ENCODE assay signal across 16 mouse cellular contexts in genomic region chr16:10814864-10815263, GRCm38 (mm10). TPM values are rescaled to one million over a fixed set of nuclear protein-coding genes. Genes with fewer than 3 reads are reported as not detected.
DNase-seq lines count a peak whose midpoint lies in the region; ATAC-seq and TF ChIP-seq lines count a peak whose summit lies in the region.
"Had no signal": no experiment of that assay in that cellular context is flagged by ENCODE, and none has a peak within 500 bp of the region (broad histone marks: within the 10 kb centered on the region; RNA-seq: fewer than 3 reads in every experiment).

No protein-coding gene starts in this region.

- no peak overlapping the region for H3K4me2 ChIP-seq in liver, embryonic 12.5 days
- no peak overlapping the region for H3K4me2 ChIP-seq in midbrain, embryonic 15.5 days
- H3K4me2 ChIP-seq: embryonic facial prominence, embryonic 13.5 days; heart, embryonic 13.5 days had no signal

- whole genome bisulfite sequencing in liver, embryonic 12.5 days (ENCODE audit: insufficient replicate concordance): 30% methylated on average over 4 of the region's 4 CpGs
- WGBS in midbrain, embryonic 15.5 days: 89% methylated on average over 4 of the region's 4 CpGs
- WGBS in kidney, adult 2 months: 74% methylated on average over 4 of the region's 4 CpGs

- peaks cover 17% of the 10 kb centered on the region for H3K4me1 ChIP-seq in liver, embryonic 12.5 days
- H3K4me1 ChIP-seq in MEL (ENCODE audit: control insufficient read depth in 1 of 2, insufficient read depth in 2 of 2, low read length in 2 of 2): peaks cover 5 to 22% of the 10 kb centered on the region in 2 experiments; a peak in 3 of 4 replicates
- no peaks in the 10 kb centered on the region for H3K4me1 ChIP-seq in midbrain, embryonic 15.5 days
- no peaks in the 10 kb centered on the region for H3K4me1 ChIP-seq in kidney, adult 2 months (ENCODE audit: control insufficient read depth, insufficient read depth, low read length)

- no peak for TF ChIP-seq CTCF in MEL (IDR thresholded peaks at IDR 0.05 in 2 of 3, conservative IDR thresholded peaks at IDR 0.05 in 1 of 3; ENCODE audit: control insufficient read depth in 1 of 3, insufficient read depth in 1 of 3, low read depth in 2 of 3, low read length in 3 of 3, poor library complexity in 1 of 3, severe bottlenecking in 1 of 3)
- TF ChIP-seq CTCF in kidney, adult 2 months (conservative IDR thresholded peaks at IDR 0.05; ENCODE audit: insufficient read depth, insufficient read length, low read depth, low read length): no peak

- H3K36me3 ChIP-seq in liver, embryonic 12.5 days: no peaks in the 10 kb centered on the region
- H3K36me3 ChIP-seq in MEL (ENCODE audit: control insufficient read depth in 1 of 2, insufficient read depth in 2 of 2, low read length in 2 of 2): peaks cover 0 to 10% of the 10 kb centered on the region in 2 experiments; a peak in 2 of 4 replicates
- no peaks in the 10 kb centered on the region for H3K36me3 ChIP-seq in midbrain, embryonic 15.5 days (replicated peaks)
- no peaks in the 10 kb centered on the region for H3K36me3 ChIP-seq in kidney, adult 2 months (ENCODE audit: control insufficient read depth, insufficient read depth, low read length)
- H3K36me3 ChIP-seq: embryonic facial prominence, embryonic 13.5 days; heart, embryonic 13.5 days had no signal

- H3K27ac ChIP-seq in liver, embryonic 12.5 days: no peak overlapping the region
- no peak overlapping the region for H3K27ac ChIP-seq in MEL (ENCODE audit: control insufficient read depth, low read depth, low read length)
- no peak overlapping the region for H3K27ac ChIP-seq in midbrain, embryonic 15.5 days
- H3K27ac ChIP-seq in kidney, adult 2 months (ENCODE audit: insufficient read depth, low read depth, low read length): no peak overlapping the region
- H3K27ac ChIP-seq: embryonic facial prominence, embryonic 13.5 days; heart, embryonic 13.5 days; macrophage had no signal

- no peak for TF ChIP-seq EP300 in MEL (IDR thresholded peaks at IDR 0.05; ENCODE audit: low read depth in 1 of 2, low read length in 2 of 2)

- peaks cover 40% of the 10 kb centered on the region; the same call in 1 of the 2 replicates for H3K27me3 ChIP-seq in liver, embryonic 12.5 days (replicated peaks)
- H3K27me3 ChIP-seq in MEL (ENCODE audit: control insufficient read depth in 1 of 2, insufficient read depth in 2 of 2, low read length in 2 of 2): peaks cover 0 to 2% of the 10 kb centered on the region in 2 experiments; a peak in 1 of 4 replicates
- no peaks in the 10 kb centered on the region for H3K27me3 ChIP-seq in midbrain, embryonic 15.5 days (replicated peaks)
- H3K27me3 ChIP-seq in kidney, adult 2 months (replicated peaks; ENCODE audit: control insufficient read depth, insufficient read depth, low read length): no peaks in the 10 kb centered on the region
- H3K27me3 ChIP-seq: embryonic facial prominence, embryonic 13.5 days had no signal

- H3K9me3 ChIP-seq in liver, embryonic 12.5 days (replicated peaks): no peaks in the 10 kb centered on the region
- no peaks in the 10 kb centered on the region for H3K9me3 ChIP-seq in MEL (replicated peaks; ENCODE audit: insufficient read depth, low read length)
- H3K9me3 ChIP-seq in midbrain, embryonic 15.5 days: no peaks in the 10 kb centered on the region
- H3K9me3 ChIP-seq: embryonic facial prominence, embryonic 13.5 days; heart, embryonic 13.5 days had no signal

- no peaks in the 10 kb centered on the region for H3K79me2 ChIP-seq in MEL (ENCODE audit: control insufficient read depth, insufficient read depth, low read length, poor library complexity)

- no peak overlapping the region for H3K9ac ChIP-seq in liver, embryonic 12.5 days
- H3K9ac ChIP-seq in MEL (ENCODE audit: control insufficient read depth, low read depth, low read length, poor library complexity, severe bottlenecking): peak overlapping the region; percentile 35; the same call in 1 of the 2 replicates
- H3K9ac ChIP-seq in midbrain, embryonic 15.5 days: no peak overlapping the region
- H3K9ac ChIP-seq: embryonic facial prominence, embryonic 13.5 days; heart, embryonic 13.5 days had no signal

- peak; percentile 40 for DNase-seq in liver
- DNase-seq in MEL (ENCODE audit: low read depth, low spot score): peak; percentile 24
- peak; percentile 23 for DNase-seq in lung, postnatal 14 days
- DNase-seq in cerebellum, adult 11 months: no peak
- no peak for DNase-seq in kidney, adult 2 months
- DNase-seq: cerebellum, adult 18-20 months; kidney, adult 8-10 months had no signal

- no peak; the same call in 1 of the 2 replicates for ATAC-seq in liver, embryonic 12.5 days
- ATAC-seq in hematopoietic stem cell, adult 5-6 weeks (replicated peaks in 1 of 2; ENCODE audit: insufficient read depth in 1 of 2, low FRiP score in 2 of 2, low TSS enrichment in 1 of 2, low read depth in 1 of 2, poor library complexity in 2 of 2, severe bottlenecking in 2 of 2): peak; percentile 75
- ATAC-seq in midbrain, embryonic 15.5 days (replicated peaks): no peak

- TF ChIP-seq POLR2A in MEL (IDR thresholded peaks at IDR 0.05; ENCODE audit: control insufficient read depth in 1 of 2, insufficient read depth in 1 of 2, low read depth in 1 of 2, low read length in 2 of 2, poor library complexity in 1 of 2): no peak
- no peak for TF ChIP-seq POLR2A in kidney, adult 2 months (IDR thresholded peaks at IDR 0.05; ENCODE audit: low read depth, low read length)

- no peak overlapping the region for H3K4me3 ChIP-seq in liver, embryonic 12.5 days
- peak overlapping the region; percentile 38 to 61 for H3K4me3 ChIP-seq in MEL (ENCODE audit: control insufficient read depth in 1 of 2, insufficient read depth in 1 of 2, low read depth in 2 of 2, low read length in 2 of 2)
- no peak overlapping the region for H3K4me3 ChIP-seq in midbrain, embryonic 15.5 days
- no peak overlapping the region for H3K4me3 ChIP-seq in kidney, adult 2 months (ENCODE audit: insufficient read depth, low read depth, low read length)
- H3K4me3 ChIP-seq: embryonic facial prominence, embryonic 13.5 days; heart, embryonic 13.5 days had no signal

- no peak for TF ChIP-seq RAD21 in MEL (IDR thresholded peaks at IDR 0.05; ENCODE audit: low read depth, low read length)

TF ChIP-seq in MEL, 35 proteins besides CTCF, POLR2A, EP300 and RAD21:
- peak; percentile 42 for TF ChIP-seq ETS1 (IDR thresholded peaks at IDR 0.05; ENCODE audit: low read depth, low read length)
- no peak for TF ChIP-seq ZC3H11A (IDR thresholded peaks at IDR 0.05; ENCODE audit: low read depth, low read length)

RNA-seq across cellular contexts. Expression of gene Gm11172, which starts 2.1 kb away (rescaled TPM):
- polyA plus RNA-seq in liver, embryonic 12.5 days (2016; fragmentation: Nextera tagmentation; extraction: Ambion mirVana): not detected in 2 replicates
- not detected in 2 replicates for total RNA-seq in MEL (2012; rRNA removed)
- not detected for polyA plus RNA-seq in MEL (2012; ENCODE audit: insufficient read depth in 1 of 2, insufficient read length in 2 of 2, low read depth in 1 of 2, low replicate concordance in 2 of 2, missing spikeins in 1 of 2)
- not detected in 2 replicates for total RNA-seq in hematopoietic stem cell, adult 5-6 weeks (2017)
- polyA plus RNA-seq in midbrain, embryonic 15.5 days (2015; fragmentation: Nextera tagmentation; extraction: Ambion mirVana): not detected in 2 replicates
- polyA plus RNA-seq in kidney, adult 2 months (2012; rRNA removed): not detected in 2 replicates
- total RNA-seq: adrenal gland, adult 18-20 months had no signal
- polyA plus RNA-seq: embryonic facial prominence, embryonic 13.5 days; frontal cortex, adult 2 months; heart, embryonic 13.5 days; macrophage; stomach, embryonic 14.5 days had no signal

RNA-seq across cellular contexts. Expression of gene Prm1, which starts 9.2 kb away (rescaled TPM):
- polyA plus RNA-seq in liver, embryonic 12.5 days (2016; fragmentation: Nextera tagmentation; extraction: Ambion mirVana): not detected in 2 replicates
- not detected in 2 replicates for total RNA-seq in MEL (2012; rRNA removed)
- polyA plus RNA-seq in MEL (2012; ENCODE audit: insufficient read depth in 1 of 2, insufficient read length in 2 of 2, low read depth in 1 of 2, low replicate concordance in 2 of 2, missing spikeins in 1 of 2): not detected
- total RNA-seq in hematopoietic stem cell, adult 5-6 weeks (2017): not detected in 2 replicates
- polyA plus RNA-seq in midbrain, embryonic 15.5 days (2015; fragmentation: Nextera tagmentation; extraction: Ambion mirVana): 0.41 and 0.42 TPM in 2 replicates
- polyA plus RNA-seq in kidney, adult 2 months (2012; rRNA removed): 1.8 and 4.0 TPM in 2 replicates
- total RNA-seq: adrenal gland, adult 18-20 months had no signal
- polyA plus RNA-seq: embryonic facial prominence, embryonic 13.5 days; frontal cortex, adult 2 months; macrophage; stomach, embryonic 14.5 days had no signal

RNA-seq across cellular contexts. Expression of gene Prm2, which starts 18.9 kb away (rescaled TPM):
- not detected in 2 replicates for polyA plus RNA-seq in liver, embryonic 12.5 days (2016; fragmentation: Nextera tagmentation; extraction: Ambion mirVana)
- total RNA-seq in MEL (2012; rRNA removed): not detected in 2 replicates
- not detected for polyA plus RNA-seq in MEL (2012; ENCODE audit: insufficient read depth in 1 of 2, insufficient read length in 2 of 2, low read depth in 1 of 2, low replicate concordance in 2 of 2, missing spikeins in 1 of 2)
- total RNA-seq in hematopoietic stem cell, adult 5-6 weeks (2017): not detected in 2 replicates
- not detected in 2 replicates for polyA plus RNA-seq in midbrain, embryonic 15.5 days (2015; fragmentation: Nextera tagmentation; extraction: Ambion mirVana)
- polyA plus RNA-seq in kidney, adult 2 months (2012; rRNA removed): 1.8 and 5.4 TPM in 2 replicates
- total RNA-seq: adrenal gland, adult 18-20 months had no signal
- polyA plus RNA-seq: embryonic facial prominence, embryonic 13.5 days; frontal cortex, adult 2 months; heart, embryonic 13.5 days; macrophage; stomach, embryonic 14.5 days had no signal

RNA-seq across cellular contexts. Expression of gene Rmi2, which starts 20.0 kb away (rescaled TPM):
- polyA plus RNA-seq in liver, embryonic 12.5 days (2016; fragmentation: Nextera tagmentation; extraction: Ambion mirVana): 3.4 and 3.8 TPM in 2 replicates
- total RNA-seq in MEL (2012; rRNA removed): 2.6 and 2.8 TPM in 2 replicates
- 1 to 10 TPM in 1 of 2 experiments, not detected in 1; 8.0 TPM for polyA plus RNA-seq in MEL (2012; ENCODE audit: insufficient read depth in 1 of 2, insufficient read length in 2 of 2, low read depth in 1 of 2, low replicate concordance in 2 of 2, missing spikeins in 1 of 2)
- 8.0 and 8.6 TPM in 2 replicates for total RNA-seq in hematopoietic stem cell, adult 5-6 weeks (2017)
- polyA plus RNA-seq in midbrain, embryonic 15.5 days (2015; fragmentation: Nextera tagmentation; extraction: Ambion mirVana): 0.31 and 0.46 TPM in 2 replicates
- 0.10 and 0.27 TPM in 2 replicates for polyA plus RNA-seq in kidney, adult 2 months (2012; rRNA removed)

RNA-seq across cellular contexts. Expression of gene Prm3, which starts 24.1 kb away (rescaled TPM):
- not detected in 2 replicates for polyA plus RNA-seq in liver, embryonic 12.5 days (2016; fragmentation: Nextera tagmentation; extraction: Ambion mirVana)
- total RNA-seq in MEL (2012; rRNA removed): not detected in 2 replicates
- not detected for polyA plus RNA-seq in MEL (2012; ENCODE audit: insufficient read depth in 1 of 2, insufficient read length in 2 of 2, low read depth in 1 of 2, low replicate concordance in 2 of 2, missing spikeins in 1 of 2)
- total RNA-seq in hematopoietic stem cell, adult 5-6 weeks (2017): not detected in 2 replicates
- not detected in 2 replicates for polyA plus RNA-seq in midbrain, embryonic 15.5 days (2015; fragmentation: Nextera tagmentation; extraction: Ambion mirVana)
- not detected in 2 replicates for polyA plus RNA-seq in kidney, adult 2 months (2012; rRNA removed)
- total RNA-seq: adrenal gland, adult 18-20 months had no signal
- polyA plus RNA-seq: embryonic facial prominence, embryonic 13.5 days; frontal cortex, adult 2 months; heart, embryonic 13.5 days; macrophage; stomach, embryonic 14.5 days had no signal

Comparison
In these comparisons a context has a peak if more than half of its experiments do, and no peak if none do; other contexts are left out.
1. DNase-seq: peak in liver (single experiment), MEL (single experiment) and lung, postnatal 14 days (single experiment); none in cerebellum, adult 11 months (single experiment) and kidney, adult 2 months (single experiment).
2. ATAC-seq: peak in hematopoietic stem cell, adult 5-6 weeks (2 of 2); none in liver, embryonic 12.5 days (single experiment) and midbrain, embryonic 15.5 days (single experiment).
3. H3K4me3 ChIP-seq: peak in MEL (2 of 2); none in liver, embryonic 12.5 days (single experiment), midbrain, embryonic 15.5 days (single experiment) and kidney, adult 2 months (single experiment).